Mouse (Mus musculus) hindbrain, postnatal 0 days (tissue): ENCODE data around the gene Hist1h4h. TPM values are rescaled to one million over a fixed set of nuclear protein-coding genes. Genes with fewer than 3 reads are reported as not detected.

Experiments
- ATAC-seq: fragments of 200-750 bp; cut with Nextera tagmentation; 2 replicates; pipeline ENCODE4 v1.8.0; 2017; ENCODE audit warnings: mild to moderate bottlenecking, moderate TSS enrichment, moderate library complexity
- DNase-seq: peaks from one replicate; pipeline ENCODE4 v3.0.0-alpha.2; 2015; ENCODE audit warnings: low spot score
- H3K27ac ChIP-seq: fragments of 300-500 bp; sonication (generic); 2 replicates; pipeline ENCODE4 v1.5.1; 2014; ENCODE audit warnings: mild to moderate bottlenecking
- H3K27me3 ChIP-seq: fragments of 300-500 bp; sonication (generic); 2 replicates; pipeline ENCODE4 v1.6.1; 2014; ENCODE audit warnings: low read length, mixed read lengths; ENCODE audit not compliant: insufficient read depth
- H3K36me3 ChIP-seq: fragments of 300-500 bp; sonication (generic); 2 replicates; pipeline ENCODE4 v1.6.1; 2014; ENCODE audit warnings: low read length, mixed read lengths; ENCODE audit not compliant: insufficient read depth
- H3K4me1 ChIP-seq: fragments of 300-500 bp; sonication (generic); 2 replicates; pipeline ENCODE4 v1.6.1; 2014; ENCODE audit warnings: antibody characterized with exemption, low read length, mixed read lengths; ENCODE audit not compliant: insufficient read depth
- H3K4me2 ChIP-seq: fragments of 300-500 bp; sonication (generic); 2 replicates; pipeline ENCODE4 v1.6.1; 2014; ENCODE audit warnings: low read depth, mild to moderate bottlenecking, low read length, moderate library complexity, mixed read lengths
- H3K4me3 ChIP-seq: fragments of 300-500 bp; sonication (generic); 2 replicates; pipeline ENCODE4 v1.5.1; 2014; ENCODE audit warnings: low read length
- H3K9ac ChIP-seq: fragments of 300-500 bp; sonication (generic); replicated peaks from 2 replicates; pipeline ENCODE4 v1.6.1; 2014; ENCODE audit warnings: mild to moderate bottlenecking, low read length, moderate library complexity, mixed read lengths
- H3K9me3 ChIP-seq: fragments of 300-500 bp; sonication (generic); 2 replicates; pipeline ENCODE4 v1.6.1; 2016; ENCODE audit warnings: low read length, mixed read lengths
- CTCF ChIP-seq: IDR thresholded peaks from 2 replicates; pipeline ENCODE4 v1.5.1; 2016; ENCODE audit warnings: antibody characterized with exemption, control low read depth, low read depth
- WGBS: fragments of 180-500 bp; shearing (Covaris S2); extraction: QIAGEN DNeasy Blood & Tissue Kit; methylation state at CpG from one replicate; pipeline ENCODE4 v1.1.7; 2014; 5-methylcytosine and 5-hydroxymethylcytosine counted together
- polyA plus RNA-seq: library from polyadenylated mRNA; unstranded; fragments of >200 nt; fragmentation: Nextera tagmentation; extraction: Ambion mirVana; gene quantifications from 2 replicates; pipeline ENCODE4 v1.2.1, GENCODE M21; 2015
- total RNA-seq: library from RNA; depleted of rRNA; stranded (reverse); fragments of >200 nt; gene quantifications from 2 replicates; pipeline ENCODE4 v1.2.3, GENCODE M21; 2014

Hist1h4h gene
- total and polyA plus RNA-seq, 2 experiments from 2014 or later: 4.2 to 3,828 TPM

DNA sequence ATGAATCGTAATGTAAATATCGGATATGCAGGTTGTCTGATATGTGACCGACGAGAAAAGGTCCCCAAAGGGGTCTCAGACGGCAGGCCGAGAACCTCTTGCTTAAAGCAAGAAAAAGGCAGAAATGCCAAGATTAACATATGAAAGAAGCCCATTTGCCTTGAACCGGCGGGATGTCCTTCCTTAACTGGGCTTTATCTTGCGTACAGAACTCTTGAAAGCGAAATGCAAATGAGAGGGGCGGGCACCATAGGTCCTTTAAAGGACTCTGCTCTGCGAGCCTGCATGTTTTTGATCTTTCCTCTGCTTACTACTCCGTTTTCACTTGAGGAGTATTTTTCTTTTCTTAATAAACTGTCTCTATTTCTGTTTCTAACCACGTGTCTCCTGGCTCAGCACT is 38.9 kb upstream of the Hist1h4h start:
- TF ChIP-seq CTCF: no peak
- Histone ChIP-seq H3K4me1 (no peaks in the 10 kb centered on the region), H3K36me3 (no peaks in the 10 kb centered on the region), H3K9ac (no peak overlapping the region), H3K4me2 (peak overlapping the region; percentile 52), H3K9me3 (no peaks in the 10 kb centered on the region), H3K27me3 (no peaks in the 10 kb centered on the region), H3K4me3 (peak overlapping the region; percentile 26), H3K27ac (no peak overlapping the region)
- DNase-seq (no peak), ATAC-seq (no peak)
- WGBS: 6% methylated on average over 14 of the region's 14 CpGs

- no peak overlapping the region for H3K27ac ChIP-seq
- no peak for TF ChIP-seq CTCF
- WGBS: 78% methylated on average over 6 of the region's 6 CpGs
- no peak overlapping the region for H3K4me2 ChIP-seq
- H3K9me3 ChIP-seq: no peaks in the 10 kb centered on the region
- no peak overlapping the region for H3K9ac ChIP-seq
- H3K4me1 ChIP-seq: no peaks in the 10 kb centered on the region
- no peak overlapping the region for H3K4me3 ChIP-seq
- no peaks in the 10 kb centered on the region for H3K27me3 ChIP-seq
- no peak for ATAC-seq
- no peak for DNase-seq
- no peaks in the 10 kb centered on the region for H3K36me3 ChIP-seq
Observed at GRCm38 (mm10) chr13:23495526-23495925, 35.3 kb upstream of the Hist1h4h start.

DNA sequence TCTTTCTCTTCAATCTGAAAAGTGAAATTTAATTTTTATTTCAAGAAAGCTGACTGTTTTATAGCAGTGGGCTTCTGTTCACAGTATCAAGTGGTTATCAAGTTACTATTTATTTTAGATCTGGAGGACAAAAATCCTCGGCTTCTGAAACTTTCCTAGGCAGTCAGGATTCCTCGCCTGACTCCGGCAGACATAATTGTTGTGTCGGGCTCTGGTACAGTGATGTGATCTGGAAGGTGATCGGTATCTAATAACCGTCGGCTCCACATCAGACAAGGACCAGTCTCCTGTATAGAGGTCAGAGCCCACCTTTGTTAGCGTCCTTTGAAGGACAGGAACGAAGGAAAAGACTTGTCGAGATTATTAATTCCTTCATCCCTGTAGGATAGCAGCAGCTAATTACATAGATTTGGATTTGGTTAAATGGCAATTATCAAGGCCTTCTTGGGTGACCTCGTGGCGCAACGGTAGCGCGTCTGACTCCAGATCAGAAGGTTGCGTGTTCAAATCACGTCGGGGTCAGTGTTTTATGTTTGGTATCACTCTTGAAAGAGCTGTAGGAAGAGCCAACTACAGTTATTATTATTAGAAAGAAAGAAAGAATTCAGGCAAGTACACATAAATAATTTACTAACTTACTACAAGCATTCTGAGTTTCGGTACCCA is 33.1 kb upstream of the Hist1h4h start:
- H3K27ac ChIP-seq: no peak overlapping the region
- H3K9me3 ChIP-seq: no peaks in the 10 kb centered on the region
- peak overlapping the region; percentile 28 for H3K4me3 ChIP-seq
- ATAC-seq (peak; percentile 73; the same call in 1 of the 2 replicates), DNase-seq (peak; percentile 57)
- H3K36me3 ChIP-seq: no peaks in the 10 kb centered on the region
- peak overlapping the region; percentile 41 for H3K4me2 ChIP-seq
- H3K4me1 ChIP-seq: no peaks in the 10 kb centered on the region
- WGBS: 10% methylated on average over 19 of the region's 19 CpGs
- no peaks in the 10 kb centered on the region for H3K27me3 ChIP-seq
- TF ChIP-seq CTCF: no peak
- H3K9ac ChIP-seq: no peak overlapping the region

- Histone ChIP-seq H3K27ac (no peak overlapping the region), H3K4me3 (peak overlapping the region; percentile 28), H3K9me3 (no peaks in the 10 kb centered on the region), H3K4me1 (no peaks in the 10 kb centered on the region), H3K9ac (no peak overlapping the region), H3K27me3 (no peaks in the 10 kb centered on the region), H3K36me3 (no peaks in the 10 kb centered on the region), H3K4me2 (peak overlapping the region; percentile 41)
- ATAC-seq (0 out of 2 replicates have a peak, but pooled peaks have one; percentile 21), DNase-seq (no peak)
- TF ChIP-seq CTCF: no peak
- WGBS: 7% methylated on average over 10 of the region's 10 CpGs
Observed at GRCm38 (mm10) chr13:23498653-23499052, 32.2 kb upstream of the Hist1h4h start.

DNA sequence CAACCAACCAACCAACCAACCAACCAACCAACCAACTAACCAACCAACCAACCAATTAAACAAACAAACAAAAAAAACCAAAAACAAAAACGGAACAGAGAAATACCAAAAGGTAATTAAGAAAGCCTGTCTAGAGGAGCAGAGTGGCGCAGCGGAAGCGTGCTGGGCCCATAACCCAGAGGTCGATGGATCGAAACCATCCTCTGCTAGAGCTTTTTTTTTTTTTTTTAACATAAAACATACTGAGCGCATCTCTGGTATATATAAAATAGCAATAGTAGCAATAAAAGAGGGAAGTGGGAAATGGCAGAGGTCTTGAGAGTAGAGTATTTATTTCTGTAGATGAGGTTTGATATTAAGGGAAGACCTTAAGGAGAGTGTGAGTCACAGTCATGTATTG is 30.9 kb upstream of the Hist1h4h start:
- H3K4me3 ChIP-seq: no peak overlapping the region
- ATAC-seq: no peak
- no peak for DNase-seq
- 19% methylated on average over 7 of the region's 7 CpGs for WGBS
- no peaks in the 10 kb centered on the region for H3K4me1 ChIP-seq
- H3K9me3 ChIP-seq: no peaks in the 10 kb centered on the region
- no peak for TF ChIP-seq CTCF
- H3K27ac ChIP-seq: no peak overlapping the region
- H3K27me3 ChIP-seq: no peaks in the 10 kb centered on the region
- H3K36me3 ChIP-seq: no peaks in the 10 kb centered on the region
- H3K4me2 ChIP-seq: no peak overlapping the region
- no peak overlapping the region for H3K9ac ChIP-seq

DNA sequence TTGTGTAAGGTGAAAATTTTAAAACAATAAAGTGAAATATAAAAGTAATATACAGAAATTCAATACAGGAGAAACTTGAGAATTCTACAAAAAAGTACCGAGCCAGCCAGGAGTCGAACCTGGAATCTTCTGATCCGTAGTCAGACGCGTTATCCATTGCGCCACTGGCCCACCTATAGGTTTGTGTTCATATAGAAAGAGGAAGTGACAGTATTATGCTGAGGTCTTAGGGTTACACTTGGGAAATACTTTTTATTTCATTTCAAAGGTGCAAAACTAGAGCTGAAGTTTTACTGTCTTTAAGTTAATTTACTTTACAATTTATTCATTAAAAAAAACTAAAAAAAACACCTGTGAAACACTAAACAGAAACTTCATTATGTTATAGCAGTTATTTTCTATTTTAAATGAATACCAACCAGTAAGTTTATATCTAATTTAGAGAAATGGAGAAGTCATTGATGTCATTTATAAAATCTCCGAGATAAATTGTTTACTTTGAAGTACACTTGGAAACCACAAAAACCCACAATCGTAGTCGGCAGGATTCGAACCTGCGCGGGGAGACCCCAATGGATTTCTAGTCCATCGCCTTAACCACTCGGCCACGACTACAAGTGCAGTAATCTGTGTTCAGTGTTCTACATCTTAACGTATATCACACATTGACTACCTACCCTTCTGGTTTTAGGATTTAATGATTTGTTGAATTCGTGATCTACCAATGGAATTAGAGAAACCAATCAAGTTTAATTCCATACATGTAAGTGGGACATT is 30.2 kb upstream of the Hist1h4h start:
- no peaks in the 10 kb centered on the region for H3K4me1 ChIP-seq
- no peaks in the 10 kb centered on the region for H3K36me3 ChIP-seq
- no peak overlapping the region for H3K4me3 ChIP-seq
- H3K9ac ChIP-seq: no peak overlapping the region
- ATAC-seq (0 out of 2 replicates have a peak, but pooled peaks have one; percentile 46), DNase-seq (peak; percentile 70)
- no peaks in the 10 kb centered on the region for H3K9me3 ChIP-seq
- no peaks in the 10 kb centered on the region for H3K27me3 ChIP-seq
- no peak overlapping the region for H3K4me2 ChIP-seq
- TF ChIP-seq CTCF: no peak
- 2% methylated on average over 17 of the region's 17 CpGs for WGBS
- no peak overlapping the region for H3K27ac ChIP-seq

DNA sequence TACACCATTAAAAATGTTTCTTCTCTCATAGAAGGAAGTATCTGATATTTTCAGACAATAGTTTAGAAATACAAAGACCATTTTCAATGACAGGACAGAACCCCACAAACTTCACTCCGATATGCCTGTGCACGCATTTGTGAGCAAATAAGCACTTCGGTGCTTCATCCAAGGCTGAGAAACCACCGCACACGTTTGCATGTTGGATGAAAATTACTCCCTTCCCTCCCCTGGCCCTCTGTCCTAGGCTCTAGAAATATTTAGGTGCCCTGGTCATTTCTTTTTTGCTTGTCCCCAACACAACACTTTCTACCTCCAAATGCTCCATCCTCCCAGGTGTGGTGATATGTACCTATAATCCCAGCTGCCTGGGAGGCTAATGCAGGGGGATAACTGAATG is 29.3 kb upstream of the Hist1h4h start:
- peak overlapping the region; percentile 16; the same call in 1 of the 2 replicates for H3K4me2 ChIP-seq

More for the DNA sequence above, 29.3 kb upstream of the Hist1h4h start:
- H3K27me3 ChIP-seq: no peaks in the 10 kb centered on the region
- no peaks in the 10 kb centered on the region for H3K36me3 ChIP-seq
- no peak overlapping the region for H3K4me3 ChIP-seq
- no peak overlapping the region for H3K27ac ChIP-seq
- DNase-seq (no peak), ATAC-seq (no peak)
- H3K9ac ChIP-seq: no peak overlapping the region
- peaks cover 2% of the 10 kb centered on the region; the same call in 1 of the 2 replicates for H3K4me1 ChIP-seq
- no peak for TF ChIP-seq CTCF
- no peaks in the 10 kb centered on the region for H3K9me3 ChIP-seq
- 26% methylated on average over 5 of the region's 5 CpGs for WGBS
